Mouse (Mus musculus): ENCODE measurements around the gene Ssr2.

Gene Ssr2

DNA sequence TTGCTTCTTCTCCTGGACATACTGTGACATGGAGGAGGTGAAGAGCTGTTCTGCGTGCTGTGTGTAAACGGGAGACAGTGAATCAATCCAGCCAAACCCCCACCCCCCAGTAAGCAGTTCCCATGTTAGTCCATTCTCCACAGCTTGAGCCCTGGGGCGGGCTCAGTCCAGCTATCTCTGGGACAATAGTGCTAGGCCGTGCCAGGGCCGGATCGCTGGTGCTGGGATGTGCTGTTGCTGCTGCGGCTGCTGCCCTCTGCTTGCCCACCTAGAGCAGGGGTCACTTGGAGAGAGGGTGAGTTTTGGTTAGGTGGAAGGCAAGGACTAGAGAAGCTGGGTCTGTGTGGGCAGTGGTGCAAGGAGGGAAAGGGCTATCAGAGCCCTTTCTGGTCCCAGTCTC lies 50.6 kb downstream of the Ssr2 start:
- DNase-seq = no peak

GRCm38 (mm10) chr3:88627114-88627513 lies 51.4 kb downstream of the Ssr2 start:
- no peak for DNase-seq

- no peak for DNase-seq
Measured at GRCm38 (mm10) chr3:88627535-88627934, 51.9 kb downstream of the Ssr2 start.

DNA sequence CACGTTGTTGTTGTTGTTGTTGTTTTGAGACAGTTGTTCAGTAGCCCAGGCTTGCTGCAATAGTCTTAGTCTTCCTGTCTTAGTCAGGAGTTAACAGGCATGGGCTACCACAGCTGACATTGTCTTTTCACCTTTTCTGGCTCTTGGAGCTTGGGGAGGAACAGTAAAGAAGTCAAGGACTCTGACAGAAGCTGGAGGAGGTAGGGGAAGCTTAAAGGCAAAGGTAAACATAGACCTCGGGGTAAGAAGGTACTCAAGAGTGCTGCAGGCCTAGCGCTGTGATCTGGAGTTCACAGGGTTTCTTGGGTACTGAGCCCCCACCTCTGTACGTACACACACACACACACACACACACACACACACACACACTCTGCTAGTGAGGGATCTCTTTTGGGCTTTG lies 53.1 kb downstream of the Ssr2 start:
- no peak for DNase-seq

DNA sequence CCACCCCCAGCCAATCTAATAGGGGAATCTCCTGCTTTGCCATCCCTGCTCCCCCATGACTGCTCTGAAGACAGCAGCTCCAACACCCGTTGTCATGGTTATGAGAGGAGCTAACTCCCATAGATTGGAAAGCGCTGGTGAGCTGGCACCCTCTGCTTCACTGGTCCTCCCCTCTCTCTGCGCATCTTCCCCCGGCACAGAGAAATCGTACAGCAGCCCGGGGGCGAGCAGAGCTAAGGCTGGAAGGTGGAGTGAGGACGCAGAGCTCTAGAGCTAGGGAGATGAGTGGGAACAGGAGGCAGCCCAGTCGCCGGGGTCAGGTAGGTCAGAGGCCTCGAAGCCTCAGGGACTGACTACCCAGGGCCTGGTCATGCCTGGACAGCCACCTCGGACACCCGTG lies 53.6 kb downstream of the Ssr2 start:
- DNase-seq = no peak

GRCm38 (mm10) chr3:88630018-88630417 lies 54.3 kb downstream of the Ssr2 start:
- DNase-seq = no peak

GRCm38 (mm10) chr3:88630849-88631341 lies 55.2 kb downstream of the Ssr2 start:
- DNase-seq = no peak

DNA sequence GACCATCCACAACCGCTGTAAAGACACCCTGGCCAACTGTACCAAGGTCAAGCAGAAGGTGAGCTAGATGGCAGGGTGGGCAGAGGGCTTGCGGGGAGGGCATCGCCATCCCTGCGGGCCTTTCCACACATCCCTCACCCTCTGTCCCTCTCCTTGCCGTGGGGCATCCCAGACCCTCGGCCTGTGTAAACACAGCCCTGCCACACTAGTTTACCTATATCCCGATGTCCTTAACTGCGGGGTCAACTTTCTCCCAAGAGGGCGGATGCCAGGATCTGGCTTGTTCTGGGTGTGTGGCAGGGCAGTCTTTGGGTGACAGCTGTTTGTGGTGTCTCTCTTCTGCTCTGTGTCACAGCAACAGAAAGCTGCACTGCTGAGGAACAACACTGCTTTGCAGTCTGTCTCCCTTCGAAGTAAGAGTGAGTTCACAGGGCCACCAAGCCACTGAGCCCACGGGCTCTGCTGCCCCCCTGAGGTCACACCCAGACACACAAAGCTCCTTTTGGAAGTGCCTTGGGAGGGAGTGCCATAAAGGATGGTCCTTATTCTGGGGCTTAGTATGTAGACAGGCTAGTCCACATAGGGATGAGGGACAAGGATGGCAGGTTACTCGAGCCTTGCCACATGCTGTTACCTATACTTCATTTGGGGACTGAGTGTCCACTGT lies 56.4 kb downstream of the Ssr2 start:
- DNase-seq = no peak

DNA sequence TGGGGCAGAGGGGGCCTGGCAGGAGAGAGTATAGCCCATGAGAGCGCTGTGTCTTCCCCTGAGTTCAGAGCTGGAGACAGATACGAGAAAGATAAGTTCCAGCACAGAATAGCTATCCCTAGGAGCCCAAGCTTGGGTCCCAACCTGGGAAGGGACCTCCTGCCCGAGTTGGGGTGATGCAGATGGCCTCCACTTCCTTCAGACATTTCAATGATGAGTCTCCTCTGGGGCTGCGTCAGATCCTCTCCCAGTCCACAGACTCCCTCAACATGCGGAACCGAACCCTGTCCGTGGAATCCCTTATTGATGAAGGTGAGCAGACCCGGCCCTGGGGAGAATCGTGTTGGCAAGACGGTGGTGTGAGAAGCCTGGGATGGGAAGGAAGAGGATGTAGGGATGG lies 57.4 kb downstream of the Ssr2 start:
- no peak for DNase-seq

GRCm38 (mm10) chr3:88635506-88636275 lies 60.0 kb downstream of the Ssr2 start:
- no peak for DNase-seq

DNA sequence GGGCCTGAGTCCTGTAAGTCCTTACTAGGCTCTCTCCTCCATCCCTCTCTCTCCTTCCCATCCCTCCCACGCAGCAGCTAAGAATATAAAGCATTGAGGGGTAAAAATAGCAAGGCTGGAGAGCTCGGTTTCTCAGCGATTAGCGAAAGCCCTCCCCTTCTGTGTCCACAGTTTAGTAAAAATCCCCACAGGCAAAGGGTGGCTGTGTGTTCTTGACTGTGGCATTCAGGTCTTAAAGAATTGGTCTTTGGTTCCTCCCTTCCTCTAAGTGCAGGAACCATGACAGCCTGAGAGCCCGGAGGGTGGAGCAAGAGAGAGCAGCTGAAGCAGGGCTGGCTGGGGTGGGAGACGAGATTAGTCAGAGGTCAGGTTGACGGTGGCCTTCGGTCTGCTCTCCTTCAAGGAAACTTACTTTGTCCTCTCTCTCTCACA lies 60.9 kb downstream of the Ssr2 start:
- no peak for DNase-seq

DNA sequence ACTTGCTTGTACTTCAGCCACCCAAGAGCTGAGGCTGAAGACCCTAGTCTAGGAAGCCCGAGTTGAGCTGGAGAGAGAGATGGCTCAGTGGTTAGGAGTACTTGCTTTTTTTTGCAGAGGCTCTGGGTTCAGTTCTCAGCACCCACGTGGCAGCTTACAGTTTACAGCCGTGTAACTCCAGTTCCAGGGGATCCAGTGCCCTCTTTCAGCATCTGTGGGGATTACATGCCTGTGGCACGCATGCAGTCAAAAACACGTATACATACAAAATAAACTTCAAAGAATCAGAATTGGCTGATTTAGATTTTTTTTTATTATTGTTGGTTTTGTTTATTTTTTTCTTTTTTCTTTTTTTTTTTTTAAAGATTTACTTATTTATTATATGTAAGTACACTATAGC lies 61.5 kb downstream of the Ssr2 start:
- DNase-seq = no peak
